ENCODE assay signal across 13 mouse cellular contexts in genomic region chr11:69635471-69635870, GRCm38 (mm10). TPM values are rescaled to one million over a fixed set of nuclear protein-coding genes. Genes with fewer than 3 reads are reported as not detected.
DNase-seq lines count a peak whose midpoint lies in the region; ATAC-seq lines count a peak whose summit lies in the region.
"Had no signal": no experiment of that assay in that cellular context is flagged by ENCODE, and none has a peak within 500 bp of the region (broad histone marks: within the 10 kb centered on the region; RNA-seq: fewer than 3 reads in every experiment).

No protein-coding gene starts in this region.

- no peak for ATAC-seq in heart, embryonic 13.5 days (ENCODE audit: extremely low read depth, insufficient number of reproducible peaks, low FRiP score, low TSS enrichment)
- no peak for ATAC-seq in heart, embryonic 11.5 days (replicated peaks; ENCODE audit: insufficient number of reproducible peaks, low FRiP score, low TSS enrichment)
- ATAC-seq in midbrain, embryonic 12.5 days (ENCODE audit: low FRiP score, low read depth), result no peak
- no peak for ATAC-seq in midbrain, embryonic 11.5 days (ENCODE audit: low FRiP score)
- ATAC-seq in hindbrain, embryonic 14.5 days (ENCODE audit: low FRiP score), result no peak
- no peak for ATAC-seq in neural tube, embryonic 14.5 days (ENCODE audit: low read depth)

- H3K4me3 ChIP-seq in heart, embryonic 13.5 days, result 0 out of 2 replicates have a peak overlapping the region, but pooled peaks have one; percentile 6
- no peak overlapping the region for H3K4me3 ChIP-seq in heart, embryonic 11.5 days (ENCODE audit: low read depth, low read length)
- H3K4me3 ChIP-seq in midbrain, embryonic 12.5 days, result 0 out of 2 replicates have a peak overlapping the region, but pooled peaks have one; percentile 4
- no peak overlapping the region for H3K4me3 ChIP-seq in midbrain, embryonic 11.5 days (ENCODE audit: low read depth, low read length)
- H3K4me3 ChIP-seq in hindbrain, embryonic 14.5 days (replicated peaks; ENCODE audit: low read length), result no peak overlapping the region
- H3K4me3 ChIP-seq in neural tube, embryonic 14.5 days (ENCODE audit: low read depth, low read length), result no peak overlapping the region

- 86% methylated on average over 3 of the region's 3 CpGs for WGBS in heart, embryonic 13.5 days
- 86% methylated on average over 3 of the region's 3 CpGs for WGBS in heart, embryonic 11.5 days (ENCODE audit: insufficient replicate concordance)
- 90% methylated on average over 3 of the region's 3 CpGs for WGBS in midbrain, embryonic 12.5 days
- 90% methylated on average over 3 of the region's 3 CpGs for WGBS in midbrain, embryonic 11.5 days
- WGBS in hindbrain, embryonic 14.5 days, result 93% methylated on average over 3 of the region's 3 CpGs
- 88% methylated on average over 3 of the region's 3 CpGs for WGBS in neural tube, embryonic 14.5 days

- H3K4me1 ChIP-seq in heart, embryonic 13.5 days, result peaks cover 31% of the 10 kb centered on the region
- H3K4me1 ChIP-seq in heart, embryonic 11.5 days (ENCODE audit: control insufficient read depth, insufficient read depth, low read length), result peaks cover 20% of the 10 kb centered on the region
- peaks cover 21% of the 10 kb centered on the region for H3K4me1 ChIP-seq in midbrain, embryonic 12.5 days
- peaks cover 17% of the 10 kb centered on the region for H3K4me1 ChIP-seq in midbrain, embryonic 11.5 days (ENCODE audit: control insufficient read depth, insufficient read depth, low read length)
- peaks cover 29% of the 10 kb centered on the region for H3K4me1 ChIP-seq in hindbrain, embryonic 14.5 days (replicated peaks; ENCODE audit: control insufficient read depth, insufficient read depth, low read length)
- H3K4me1 ChIP-seq in neural tube, embryonic 14.5 days (ENCODE audit: control insufficient read depth, insufficient read depth, low read length), result peaks cover 18% of the 10 kb centered on the region

- peak overlapping the region; percentile 88 for H3K4me2 ChIP-seq in heart, embryonic 13.5 days
- no peak overlapping the region; the same call in 1 of the 2 replicates for H3K4me2 ChIP-seq in heart, embryonic 11.5 days
- H3K4me2 ChIP-seq in midbrain, embryonic 12.5 days (replicated peaks), result peak overlapping the region; percentile 80
- no peak overlapping the region; the same call in 1 of the 2 replicates for H3K4me2 ChIP-seq in midbrain, embryonic 11.5 days
- H3K4me2 ChIP-seq in hindbrain, embryonic 14.5 days (replicated peaks), result peak overlapping the region; percentile 62; the same call in 1 of the 2 replicates
- 0 out of 2 replicates have a peak overlapping the region, but pooled peaks have one; percentile 17 for H3K4me2 ChIP-seq in neural tube, embryonic 14.5 days (ENCODE audit: low read depth, low read length)

- DNase-seq in midbrain, embryonic 11.5 days (ENCODE audit: low spot score, missing footprints), result no peak
- no peak for DNase-seq in hindbrain, embryonic 14.5 days (ENCODE audit: low spot score)
- no peak for DNase-seq in spleen, postnatal 4 days (ENCODE audit: low spot score in 2 of 2)
- DNase-seq in T-cell, adult 2 months (ENCODE audit: low spot score), result no peak
- DNase-seq: cerebellum, adult 18-20 months; spleen, adult 18-20 months; thymus, postnatal 25 days had no signal

- peaks cover 38% of the 10 kb centered on the region for H3K36me3 ChIP-seq in heart, embryonic 13.5 days
- peaks cover 15% of the 10 kb centered on the region for H3K36me3 ChIP-seq in heart, embryonic 11.5 days (ENCODE audit: control insufficient read depth, insufficient read depth, low read length)
- H3K36me3 ChIP-seq in midbrain, embryonic 12.5 days, result peaks cover 26% of the 10 kb centered on the region
- 0 out of 2 replicates have a peak, but pooled peaks cover 5% of the 10 kb centered on the region for H3K36me3 ChIP-seq in midbrain, embryonic 11.5 days (ENCODE audit: control insufficient read depth, insufficient read depth, low read length)
- H3K36me3 ChIP-seq in hindbrain, embryonic 14.5 days (replicated peaks; ENCODE audit: control insufficient read depth, insufficient read depth), result peaks cover 30% of the 10 kb centered on the region
- peaks cover 8% of the 10 kb centered on the region; the same call in 1 of the 2 replicates for H3K36me3 ChIP-seq in neural tube, embryonic 14.5 days (ENCODE audit: control insufficient read depth, insufficient read depth, low read length)

- no peak overlapping the region for H3K27ac ChIP-seq in heart, embryonic 13.5 days (replicated peaks)
- no peak overlapping the region for H3K27ac ChIP-seq in heart, embryonic 11.5 days (ENCODE audit: low read depth, low read length)
- H3K27ac ChIP-seq in midbrain, embryonic 12.5 days (replicated peaks), result no peak overlapping the region
- H3K27ac ChIP-seq in midbrain, embryonic 11.5 days (ENCODE audit: low read depth, low read length), result no peak overlapping the region
- no peak overlapping the region for H3K27ac ChIP-seq in hindbrain, embryonic 14.5 days
- H3K27ac ChIP-seq in neural tube, embryonic 14.5 days (ENCODE audit: low read depth, low read length), result no peak overlapping the region
- H3K27ac ChIP-seq: heart, embryonic 15.5 days had no signal

- H3K9ac ChIP-seq in heart, embryonic 13.5 days, result no peak overlapping the region
- no peak overlapping the region for H3K9ac ChIP-seq in heart, embryonic 11.5 days (ENCODE audit: low read depth, low read length)
- no peak overlapping the region for H3K9ac ChIP-seq in midbrain, embryonic 12.5 days (replicated peaks)
- no peak overlapping the region for H3K9ac ChIP-seq in midbrain, embryonic 11.5 days (ENCODE audit: low read length)
- H3K9ac ChIP-seq in hindbrain, embryonic 14.5 days, result no peak overlapping the region
- no peak overlapping the region; the same call in 1 of the 2 replicates for H3K9ac ChIP-seq in neural tube, embryonic 14.5 days (replicated peaks; ENCODE audit: low read depth, low read length)
- H3K9ac ChIP-seq: heart, embryonic 15.5 days had no signal

- H3K27me3 ChIP-seq in heart, embryonic 13.5 days (replicated peaks), result no peaks in the 10 kb centered on the region
- H3K27me3 ChIP-seq in heart, embryonic 11.5 days (ENCODE audit: control insufficient read depth, insufficient read depth, low read length), result no peaks in the 10 kb centered on the region
- H3K27me3 ChIP-seq in midbrain, embryonic 12.5 days, result no peaks in the 10 kb centered on the region
- H3K27me3 ChIP-seq in midbrain, embryonic 11.5 days (ENCODE audit: control insufficient read depth, insufficient read depth, low read length), result no peaks in the 10 kb centered on the region
- H3K27me3 ChIP-seq in hindbrain, embryonic 14.5 days (ENCODE audit: control insufficient read depth, insufficient read depth, low read length), result no peaks in the 10 kb centered on the region
- H3K27me3 ChIP-seq in neural tube, embryonic 14.5 days (ENCODE audit: control insufficient read depth, insufficient read depth, low read length), result no peaks in the 10 kb centered on the region
- H3K27me3 ChIP-seq: heart, embryonic 15.5 days had no signal

- no peaks in the 10 kb centered on the region for H3K9me3 ChIP-seq in heart, embryonic 13.5 days
- no peaks in the 10 kb centered on the region for H3K9me3 ChIP-seq in heart, embryonic 11.5 days (replicated peaks; ENCODE audit: control insufficient read depth, low read length)
- no peaks in the 10 kb centered on the region for H3K9me3 ChIP-seq in midbrain, embryonic 12.5 days
- no peaks in the 10 kb centered on the region for H3K9me3 ChIP-seq in midbrain, embryonic 11.5 days (ENCODE audit: control insufficient read depth, low read length)
- no peaks in the 10 kb centered on the region for H3K9me3 ChIP-seq in hindbrain, embryonic 14.5 days (ENCODE audit: control insufficient read depth, low read length)
- no peaks in the 10 kb centered on the region for H3K9me3 ChIP-seq in neural tube, embryonic 14.5 days (ENCODE audit: control insufficient read depth, low read length)
- H3K9me3 ChIP-seq: heart, embryonic 15.5 days had no signal

RNA-seq across cellular contexts. Expression of gene Fxr2, which starts 2.7 kb away (rescaled TPM):
- 22.1 and 25.6 TPM in 2 replicates for polyA plus RNA-seq in heart, embryonic 13.5 days (2015; fragmentation: Nextera tagmentation; extraction: Ambion mirVana)
- 21.1 and 29.0 TPM in 2 replicates for polyA plus RNA-seq in heart, embryonic 11.5 days (2014; fragmentation: Nextera tagmentation; extraction: Ambion mirVana)
- polyA plus RNA-seq in midbrain, embryonic 12.5 days (2016; fragmentation: Nextera tagmentation; extraction: Ambion mirVana), result 59.2 and 67.1 TPM in 2 replicates
- 25.6 and 29.0 TPM in 2 replicates for polyA plus RNA-seq in midbrain, embryonic 11.5 days (2014; fragmentation: Nextera tagmentation; extraction: Ambion mirVana)
- polyA plus RNA-seq in hindbrain, embryonic 14.5 days (2014; fragmentation: Nextera tagmentation; extraction: Ambion mirVana), result 27.9 and 35.1 TPM in 2 replicates
- polyA plus RNA-seq in neural tube, embryonic 14.5 days (2014; fragmentation: Nextera tagmentation; extraction: Ambion mirVana), result 31.1 and 34.0 TPM in 2 replicates

RNA-seq across cellular contexts. Expression of gene Sat2, which starts 13.6 kb away (rescaled TPM):
- 17.5 and 18.1 TPM in 2 replicates for polyA plus RNA-seq in heart, embryonic 13.5 days (2015; fragmentation: Nextera tagmentation; extraction: Ambion mirVana)
- polyA plus RNA-seq in heart, embryonic 11.5 days (2014; fragmentation: Nextera tagmentation; extraction: Ambion mirVana), result 15.2 and 16.4 TPM in 2 replicates
- polyA plus RNA-seq in midbrain, embryonic 12.5 days (2016; fragmentation: Nextera tagmentation; extraction: Ambion mirVana), result 22.3 and 23.5 TPM in 2 replicates
- 13.1 and 16.8 TPM in 2 replicates for polyA plus RNA-seq in midbrain, embryonic 11.5 days (2014; fragmentation: Nextera tagmentation; extraction: Ambion mirVana)
- polyA plus RNA-seq in hindbrain, embryonic 14.5 days (2014; fragmentation: Nextera tagmentation; extraction: Ambion mirVana), result 16.9 and 24.5 TPM in 2 replicates
- 23.8 and 25.1 TPM in 2 replicates for polyA plus RNA-seq in neural tube, embryonic 14.5 days (2014; fragmentation: Nextera tagmentation; extraction: Ambion mirVana)

RNA-seq across cellular contexts. Expression of gene Shbg, which starts 17.8 kb away (rescaled TPM):
- polyA plus RNA-seq in heart, embryonic 13.5 days (2015; fragmentation: Nextera tagmentation; extraction: Ambion mirVana), result 0.23 and 1.7 TPM in 2 replicates
- 1.5 TPM in 1 of 2 replicates, not detected in the other for polyA plus RNA-seq in heart, embryonic 11.5 days (2014; fragmentation: Nextera tagmentation; extraction: Ambion mirVana)
- polyA plus RNA-seq in midbrain, embryonic 12.5 days (2016; fragmentation: Nextera tagmentation; extraction: Ambion mirVana), result not detected in 2 replicates
- polyA plus RNA-seq in midbrain, embryonic 11.5 days (2014; fragmentation: Nextera tagmentation; extraction: Ambion mirVana), result not detected in 2 replicates
- polyA plus RNA-seq in hindbrain, embryonic 14.5 days (2014; fragmentation: Nextera tagmentation; extraction: Ambion mirVana), result not detected in 2 replicates
- not detected in 2 replicates for polyA plus RNA-seq in neural tube, embryonic 14.5 days (2014; fragmentation: Nextera tagmentation; extraction: Ambion mirVana)
- polyA plus RNA-seq: heart, embryonic 15.5 days; kidney, embryonic 16.5 days had no signal

RNA-seq across cellular contexts. Expression of gene Sox15, which starts 19.6 kb away (rescaled TPM):
- polyA plus RNA-seq in heart, embryonic 13.5 days (2015; fragmentation: Nextera tagmentation; extraction: Ambion mirVana), result not detected in 2 replicates
- not detected in 2 replicates for polyA plus RNA-seq in heart, embryonic 11.5 days (2014; fragmentation: Nextera tagmentation; extraction: Ambion mirVana)
- polyA plus RNA-seq in midbrain, embryonic 12.5 days (2016; fragmentation: Nextera tagmentation; extraction: Ambion mirVana), result not detected in 2 replicates
- 0.16 TPM in 1 of 2 replicates, not detected in the other for polyA plus RNA-seq in midbrain, embryonic 11.5 days (2014; fragmentation: Nextera tagmentation; extraction: Ambion mirVana)
- polyA plus RNA-seq in hindbrain, embryonic 14.5 days (2014; fragmentation: Nextera tagmentation; extraction: Ambion mirVana), result not detected in 2 replicates
- not detected in 2 replicates for polyA plus RNA-seq in neural tube, embryonic 14.5 days (2014; fragmentation: Nextera tagmentation; extraction: Ambion mirVana)
- polyA plus RNA-seq: heart, embryonic 15.5 days had no signal

RNA-seq across cellular contexts. Expression of gene Mpdu1, which starts 27.0 kb away (rescaled TPM):
- polyA plus RNA-seq in heart, embryonic 13.5 days (2015; fragmentation: Nextera tagmentation; extraction: Ambion mirVana), result 51.3 and 52.0 TPM in 2 replicates
- 16.5 and 35.1 TPM in 2 replicates for polyA plus RNA-seq in heart, embryonic 11.5 days (2014; fragmentation: Nextera tagmentation; extraction: Ambion mirVana)
- 79.4 and 79.9 TPM in 2 replicates for polyA plus RNA-seq in midbrain, embryonic 12.5 days (2016; fragmentation: Nextera tagmentation; extraction: Ambion mirVana)
- polyA plus RNA-seq in midbrain, embryonic 11.5 days (2014; fragmentation: Nextera tagmentation; extraction: Ambion mirVana), result 31.2 and 34.5 TPM in 2 replicates
- polyA plus RNA-seq in hindbrain, embryonic 14.5 days (2014; fragmentation: Nextera tagmentation; extraction: Ambion mirVana), result 47.4 and 63.7 TPM in 2 replicates
- 40.7 and 63.4 TPM in 2 replicates for polyA plus RNA-seq in neural tube, embryonic 14.5 days (2014; fragmentation: Nextera tagmentation; extraction: Ambion mirVana)

Comparison
In these comparisons a context has a peak if more than half of its experiments do, and no peak if none do; other contexts are left out.
1. H3K4me2 ChIP-seq: peak in heart, embryonic 13.5 days (single experiment), midbrain, embryonic 12.5 days (single experiment), hindbrain, embryonic 14.5 days (single experiment) and neural tube, embryonic 14.5 days (single experiment); none in heart, embryonic 11.5 days (single experiment) and midbrain, embryonic 11.5 days (single experiment).
2. H3K4me3 ChIP-seq: peak in heart, embryonic 13.5 days (single experiment) and midbrain, embryonic 12.5 days (single experiment); none in heart, embryonic 11.5 days (single experiment), midbrain, embryonic 11.5 days (single experiment), hindbrain, embryonic 14.5 days (single experiment) and neural tube, embryonic 14.5 days (single experiment).